Mouse (Mus musculus): ENCODE measurements around the gene Gm11985.

DNA sequence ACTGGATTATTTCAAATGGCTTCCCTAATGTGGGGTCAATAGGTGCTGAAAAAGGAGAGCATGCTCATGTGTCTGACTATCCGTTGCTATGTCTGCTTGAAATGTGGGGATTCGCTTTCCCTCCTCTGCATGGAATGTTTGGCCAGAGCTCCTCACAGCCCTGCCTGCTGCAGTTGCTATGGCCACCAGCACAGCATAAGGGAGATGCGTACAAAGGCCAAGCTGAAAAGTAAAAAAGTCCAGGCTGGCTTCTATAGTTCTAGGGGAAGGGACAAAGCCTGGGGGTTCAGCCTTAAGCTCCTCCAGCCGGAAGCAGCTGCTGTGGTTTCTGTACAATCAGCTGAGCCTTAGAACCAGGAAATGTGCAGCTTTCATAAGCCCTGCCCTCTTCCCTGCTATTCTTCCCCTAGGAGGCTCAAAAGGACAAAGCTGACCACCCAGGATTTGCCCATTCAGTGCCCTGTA, 27.7 kb downstream of the Gm11985 start:
- TF ChIP-seq CTCF (IDR thresholded peaks at IDR 0.05; ENCODE audit: extremely low read depth, insufficient read length, insufficient replicate concordance, low read depth, low read length) (no peak), POLR2A (IDR thresholded peaks at IDR 0.05; ENCODE audit: low read depth, low read length) (no peak)

All from small intestine, adult 2 months (tissue).